Mouse (Mus musculus) megakaryocyte, embryonic 14.5 days (primary cell): ENCODE results near the gene Ercc2.

Experiments
- FLI1 ChIP-seq: IDR thresholded peaks from 2 replicates; pipeline ENCODE4 v1.6.1; 2012; ENCODE audit warnings: low read length, inconsistent platforms, mixed read lengths
- GATA1 ChIP-seq: IDR thresholded peaks from 3 replicates; pipeline ENCODE4 v1.6.1; 2012; ENCODE audit warnings: mixed read lengths, low read length, inconsistent platforms, borderline replicate concordance

GRCm38 (mm10) chr7:19411783-19412182, 30.0 kb downstream of the Ercc2 start:
- no peak for TF ChIP-seq FLI1
- no peak for TF ChIP-seq GATA1
